Mouse (Mus musculus): ENCODE measurements at regions not wholly inside any gene's neighbourhood (a gene's known extent, or its start where the extent isn't known, plus 50 kb on each side); places are given as distances from the start of the nearest gene placed in this dataset.

- H3K27ac ChIP-seq = no peak overlapping the region
- no peak overlapping the region for H3K4me2 ChIP-seq
- no peak overlapping the region for H3K9ac ChIP-seq
- no peak overlapping the region for H3K4me3 ChIP-seq (replicated peaks)
- H3K36me3 ChIP-seq = no peaks in the 10 kb centered on the region
- no peaks in the 10 kb centered on the region for H3K9me3 ChIP-seq
- no peak for ATAC-seq (ENCODE audit: insufficient read depth, low FRiP score, low read depth)
- H3K27me3 ChIP-seq (replicated peaks) = no peaks in the 10 kb centered on the region
- no peaks in the 10 kb centered on the region for H3K4me1 ChIP-seq
- WGBS = 83% methylated on average over 5 of the region's 5 CpGs
Measured at GRCm38 (mm10) chr11:6966968-6967367, 96.3 kb upstream of the Adcy1 start.

- Histone ChIP-seq H3K4me1 (no peaks in the 10 kb centered on the region), H3K27me3 (replicated peaks) (no peaks in the 10 kb centered on the region), H3K36me3 (no peaks in the 10 kb centered on the region), H3K9ac (no peak overlapping the region), H3K9me3 (no peaks in the 10 kb centered on the region), H3K4me2 (no peak overlapping the region), H3K27ac (no peak overlapping the region), H3K4me3 (replicated peaks) (no peak overlapping the region)
- 56% methylated on average over 2 of the region's 2 CpGs for WGBS
- ATAC-seq (ENCODE audit: insufficient read depth, low FRiP score, low read depth) = no peak
Measured at GRCm38 (mm10) chr11:6964524-6964923, 98.8 kb upstream of the Adcy1 start.

- WGBS = 46% methylated on average over 3 of the region's 3 CpGs
- H3K36me3 ChIP-seq = no peaks in the 10 kb centered on the region
- ATAC-seq (ENCODE audit: insufficient read depth, low FRiP score, low read depth) = no peak
Measured at GRCm38 (mm10) chr11:6963600-6963999, 99.7 kb upstream of the Adcy1 start.

DNA sequence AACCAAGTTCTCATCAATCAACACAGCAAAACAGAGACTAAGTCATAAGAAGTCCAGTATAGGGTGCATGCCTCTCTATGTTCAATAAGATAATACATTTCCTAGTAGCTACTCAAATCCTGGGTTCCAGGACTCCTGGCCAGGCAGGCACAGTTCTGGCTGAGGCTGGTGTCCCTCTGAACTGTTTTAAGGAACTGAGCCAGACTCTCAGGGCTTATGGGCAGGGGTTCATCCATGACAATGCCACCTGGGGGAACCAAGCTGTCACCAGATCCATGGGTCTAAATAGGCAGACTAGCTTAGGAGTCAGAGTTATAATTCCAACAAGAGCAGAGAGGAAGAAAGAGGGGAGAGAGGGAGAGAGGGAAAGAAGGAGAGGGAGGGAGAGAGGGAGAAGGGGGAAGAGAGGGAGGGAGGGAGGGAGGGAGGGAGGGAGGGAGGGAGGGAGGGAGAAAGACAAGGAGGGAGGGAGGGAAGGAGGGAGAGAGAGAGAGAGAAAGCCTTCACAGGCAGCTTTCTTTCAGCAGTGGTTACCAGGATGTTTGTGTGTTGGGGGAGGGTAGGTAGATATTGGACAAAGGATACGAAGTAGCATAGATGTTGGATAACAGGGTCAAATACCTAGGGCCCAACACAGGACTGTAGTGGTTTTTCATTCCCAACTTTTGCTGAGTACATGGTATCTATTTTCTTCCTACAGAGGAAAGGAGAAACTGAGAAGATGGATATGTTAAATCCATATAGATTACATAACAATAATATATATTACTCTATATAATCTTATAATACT is 100.3 kb upstream of the Adcy1 start:
- 60% methylated on average over 1 of the region's 1 CpGs for WGBS
- no peaks in the 10 kb centered on the region for H3K4me1 ChIP-seq

More at GRCm38 (mm10) chr11:6963600-6963999, 99.7 kb upstream of the Adcy1 start:
- Histone ChIP-seq H3K4me2 (no peak overlapping the region), H3K27ac (no peak overlapping the region), H3K9ac (no peak overlapping the region), H3K4me1 (no peaks in the 10 kb centered on the region), H3K4me3 (replicated peaks) (no peak overlapping the region), H3K27me3 (replicated peaks) (no peaks in the 10 kb centered on the region), H3K9me3 (no peaks in the 10 kb centered on the region)

GRCm38 (mm10) chr11:6962322-6962721 is 101.0 kb upstream of the Adcy1 start:
- Histone ChIP-seq H3K36me3 (no peaks in the 10 kb centered on the region), H3K9me3 (no peaks in the 10 kb centered on the region), H3K4me2 (no peak overlapping the region), H3K4me3 (replicated peaks) (no peak overlapping the region), H3K9ac (no peak overlapping the region), H3K27me3 (replicated peaks) (no peaks in the 10 kb centered on the region), H3K27ac (no peak overlapping the region), H3K4me1 (no peaks in the 10 kb centered on the region)
- no peak for ATAC-seq (ENCODE audit: insufficient read depth, low FRiP score, low read depth)

More for the DNA sequence above, 100.3 kb upstream of the Adcy1 start:
- Histone ChIP-seq H3K4me3 (replicated peaks) (no peak overlapping the region), H3K27me3 (replicated peaks) (no peaks in the 10 kb centered on the region), H3K27ac (no peak overlapping the region), H3K36me3 (no peaks in the 10 kb centered on the region), H3K9ac (no peak overlapping the region), H3K4me2 (no peak overlapping the region), H3K9me3 (no peaks in the 10 kb centered on the region)
- ATAC-seq (ENCODE audit: insufficient read depth, low FRiP score, low read depth) = no peak

- Histone ChIP-seq H3K4me2 (no peak overlapping the region), H3K36me3 (no peaks in the 10 kb centered on the region), H3K4me3 (replicated peaks) (no peak overlapping the region), H3K9ac (no peak overlapping the region), H3K9me3 (no peaks in the 10 kb centered on the region), H3K27me3 (replicated peaks) (no peaks in the 10 kb centered on the region), H3K4me1 (no peaks in the 10 kb centered on the region), H3K27ac (no peak overlapping the region)
- no peak for ATAC-seq (ENCODE audit: insufficient read depth, low FRiP score, low read depth)
- WGBS = 58% methylated on average over 1 of the region's 1 CpGs
Measured at GRCm38 (mm10) chr11:6952787-6953186, 110.5 kb upstream of the Adcy1 start.

DNA sequence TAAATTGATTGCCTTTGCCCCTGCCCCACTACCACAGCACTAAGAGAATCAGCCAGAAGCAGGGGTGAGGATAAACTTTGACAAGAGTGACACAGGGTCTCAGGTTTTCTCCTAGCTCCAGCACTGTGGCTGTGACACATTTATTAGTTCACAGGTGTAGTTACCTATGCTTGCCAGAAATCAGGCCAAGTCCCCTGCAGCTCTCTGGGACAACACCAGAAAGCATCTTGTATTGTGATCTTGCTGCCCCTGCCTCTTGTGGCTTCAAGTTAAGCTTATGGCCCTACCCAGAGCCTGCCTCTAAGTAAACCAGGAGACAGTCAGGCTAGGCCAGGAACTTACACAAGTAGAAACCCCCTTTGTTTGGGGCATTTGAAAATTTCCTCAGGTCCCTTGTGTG is 111.9 kb upstream of the Adcy1 start:
- H3K27ac ChIP-seq = no peak overlapping the region
- no peak overlapping the region for H3K9ac ChIP-seq
- H3K9me3 ChIP-seq = no peaks in the 10 kb centered on the region
- no peaks in the 10 kb centered on the region for H3K36me3 ChIP-seq
- no peak for ATAC-seq (ENCODE audit: insufficient read depth, low FRiP score, low read depth)
- H3K4me3 ChIP-seq (replicated peaks) = no peak overlapping the region
- no peaks in the 10 kb centered on the region for H3K27me3 ChIP-seq (replicated peaks)
- H3K4me1 ChIP-seq = no peaks in the 10 kb centered on the region
- no peak overlapping the region for H3K4me2 ChIP-seq

DNA sequence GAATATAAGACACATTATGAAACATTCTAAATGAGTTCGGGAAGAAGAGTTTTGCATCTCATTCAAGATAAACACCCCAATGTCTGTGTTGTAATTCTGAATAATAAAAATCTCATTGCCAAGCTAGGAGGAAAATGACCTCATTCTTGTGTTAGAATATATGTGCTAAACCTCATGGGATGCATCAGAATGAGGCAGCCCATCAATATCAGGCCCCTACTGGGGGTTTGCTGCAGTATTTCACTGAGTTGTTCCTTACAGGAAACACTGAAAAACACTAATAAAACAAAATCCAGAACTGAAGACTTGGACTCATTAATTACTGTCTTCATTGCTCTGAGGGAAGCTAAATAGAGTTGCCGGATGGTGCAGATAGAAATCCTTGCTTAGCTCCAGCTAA is 111.6 kb upstream of the Gm11983 start:
- H3K27ac ChIP-seq = no peak overlapping the region
- no peaks in the 10 kb centered on the region for H3K4me1 ChIP-seq
- 65% methylated on average over 2 of the region's 2 CpGs for WGBS
- no peak overlapping the region for H3K9ac ChIP-seq
- no peak for ATAC-seq (ENCODE audit: insufficient read depth, low FRiP score, low read depth)
- no peaks in the 10 kb centered on the region for H3K27me3 ChIP-seq (replicated peaks)
- no peaks in the 10 kb centered on the region for H3K9me3 ChIP-seq
- no peak overlapping the region for H3K4me2 ChIP-seq
- no peak overlapping the region for H3K4me3 ChIP-seq (replicated peaks)
- H3K36me3 ChIP-seq = no peaks in the 10 kb centered on the region

- Histone ChIP-seq H3K27me3 (replicated peaks) (no peaks in the 10 kb centered on the region), H3K4me3 (replicated peaks) (no peak overlapping the region), H3K4me2 (no peak overlapping the region), H3K9ac (no peak overlapping the region), H3K27ac (no peak overlapping the region), H3K9me3 (no peaks in the 10 kb centered on the region), H3K4me1 (no peaks in the 10 kb centered on the region), H3K36me3 (no peaks in the 10 kb centered on the region)
- WGBS = 77% methylated on average over 1 of the region's 1 CpGs
- no peak for ATAC-seq (ENCODE audit: insufficient read depth, low FRiP score, low read depth)
Measured at GRCm38 (mm10) chr11:6934157-6934556, 96.7 kb upstream of the Gm11983 start.

GRCm38 (mm10) chr11:6926036-6926435 is 88.6 kb upstream of the Gm11983 start:
- 79% methylated on average over 8 of the region's 8 CpGs for WGBS
- Histone ChIP-seq H3K4me2 (no peak overlapping the region), H3K27ac (no peak overlapping the region), H3K4me3 (replicated peaks) (no peak overlapping the region), H3K4me1 (peaks cover 10% of the 10 kb centered on the region; the same call in 1 of the 2 replicates), H3K27me3 (replicated peaks) (no peaks in the 10 kb centered on the region), H3K36me3 (no peaks in the 10 kb centered on the region), H3K9me3 (no peaks in the 10 kb centered on the region), H3K9ac (no peak overlapping the region)
- ATAC-seq (ENCODE audit: insufficient read depth, low FRiP score, low read depth) = no peak

DNA sequence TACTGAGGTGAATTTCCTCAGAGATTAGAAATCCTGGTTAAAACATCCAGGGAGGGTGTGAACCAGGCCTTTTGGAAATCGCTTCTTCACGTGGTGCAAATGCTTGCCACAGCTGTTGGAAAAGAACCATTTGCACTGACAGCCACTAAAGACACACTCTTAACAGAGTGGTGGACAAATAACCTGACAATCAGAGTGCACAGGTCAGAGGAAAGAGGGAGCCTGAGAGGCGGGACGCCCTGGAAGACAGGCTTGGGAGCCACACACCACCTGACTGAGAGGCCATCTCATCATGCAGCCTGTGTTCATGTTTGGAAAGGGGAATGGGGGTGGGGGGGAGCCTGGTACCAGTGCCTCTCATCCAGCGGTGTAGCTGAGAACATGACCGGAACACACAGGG is 87.0 kb upstream of the Gm11983 start:
- no peaks in the 10 kb centered on the region for H3K27me3 ChIP-seq (replicated peaks)
- no peak overlapping the region for H3K4me3 ChIP-seq (replicated peaks)
- peak overlapping the region; percentile 37; the same call in 1 of the 2 replicates for H3K4me2 ChIP-seq
- no peaks in the 10 kb centered on the region for H3K36me3 ChIP-seq
- peak; percentile 50; the same call in 1 of the 2 replicates for ATAC-seq (ENCODE audit: insufficient read depth, low FRiP score, low read depth)
- H3K9me3 ChIP-seq = no peaks in the 10 kb centered on the region
- H3K4me1 ChIP-seq = peaks cover 10% of the 10 kb centered on the region; the same call in 1 of the 2 replicates
- H3K27ac ChIP-seq = peak overlapping the region; percentile 44; the same call in 1 of the 2 replicates
- 16% methylated on average over 6 of the region's 6 CpGs for WGBS
- H3K9ac ChIP-seq = no peak overlapping the region

- Histone ChIP-seq H3K4me3 (replicated peaks) (peak overlapping the region; percentile 18; the same call in 1 of the 2 replicates), H3K27me3 (replicated peaks) (no peaks in the 10 kb centered on the region), H3K4me1 (peaks cover 10% of the 10 kb centered on the region; the same call in 1 of the 2 replicates), H3K9me3 (no peaks in the 10 kb centered on the region), H3K36me3 (no peaks in the 10 kb centered on the region), H3K4me2 (peak overlapping the region; percentile 37), H3K27ac (peak overlapping the region; percentile 54), H3K9ac (no peak overlapping the region)
- WGBS = 11% methylated on average over 6 of the region's 6 CpGs
- ATAC-seq (ENCODE audit: insufficient read depth, low FRiP score, low read depth) = peak; percentile 75
Measured at GRCm38 (mm10) chr11:6923917-6924316, 86.5 kb upstream of the Gm11983 start.

Data from stomach, embryonic 15.5 days (tissue).